Mouse (Mus musculus) embryonic facial prominence, embryonic 14.5 days (tissue): Measurements from ENCODE around the gene Bbc3. TPM values are rescaled to one million over a fixed set of nuclear protein-coding genes. Genes with fewer than 3 reads are reported as not detected.
A peak's percentile ranks its signal among the peaks of the same experiment; 100 is the strongest.

Experiments used
- ATAC-seq: fragments of 200-750 bp; cut with Nextera tagmentation; 2 replicates; pipeline ENCODE4 v1.8.0; 2017; ENCODE audit warnings: low read depth, moderate number of reproducible peaks, moderate TSS enrichment
- DNase-seq: peaks from one replicate; pipeline ENCODE4 v3.0.0-alpha.2; 2015; ENCODE audit warnings: low spot score
- H3K27ac ChIP-seq: fragments of 300-500 bp; sonication (generic); replicated peaks from 2 replicates; pipeline ENCODE4 v1.5.1; 2014; ENCODE audit warnings: low read depth, mild to moderate bottlenecking, low read length, moderate library complexity
- H3K27me3 ChIP-seq: fragments of 300-500 bp; sonication (generic); replicated peaks from 2 replicates; pipeline ENCODE4 v1.6.1; 2014; ENCODE audit warnings: low read length; ENCODE audit not compliant: control insufficient read depth, insufficient read depth
- H3K36me3 ChIP-seq: fragments of 300-500 bp; sonication (generic); 2 replicates; pipeline ENCODE4 v1.6.1; 2014; ENCODE audit warnings: low read length, mixed read lengths; ENCODE audit not compliant: control insufficient read depth, insufficient read depth
- H3K4me1 ChIP-seq: fragments of 300-500 bp; sonication (generic); 2 replicates; pipeline ENCODE4 v1.6.1; 2014; ENCODE audit warnings: antibody characterized with exemption, low read length; ENCODE audit not compliant: control insufficient read depth, insufficient read depth
- H3K4me2 ChIP-seq: fragments of 300-500 bp; sonication (generic); 2 replicates; pipeline ENCODE4 v1.6.1; 2014; ENCODE audit warnings: low read depth, mild to moderate bottlenecking, low read length, moderate library complexity, mixed read lengths
- H3K4me3 ChIP-seq: fragments of 300-500 bp; sonication (generic); 2 replicates; pipeline ENCODE4 v1.5.1; 2014; ENCODE audit warnings: low read depth, mild to moderate bottlenecking, low read length
- H3K9ac ChIP-seq: fragments of 300-500 bp; sonication (generic); 2 replicates; pipeline ENCODE4 v1.6.1; 2014; ENCODE audit warnings: low read depth, mild to moderate bottlenecking, low read length, moderate library complexity, mixed read lengths
- H3K9me3 ChIP-seq: fragments of 300-500 bp; sonication (generic); 2 replicates; pipeline ENCODE4 v1.6.1; 2016; ENCODE audit warnings: low read length; ENCODE audit not compliant: control insufficient read depth
- WGBS: fragments of 180-500 bp; shearing (Covaris S2); extraction: QIAGEN DNeasy Blood & Tissue Kit; methylation state at CpG from one replicate; pipeline ENCODE4 v1.1.7; 2014; 5-methylcytosine and 5-hydroxymethylcytosine counted together
- polyA plus RNA-seq: library from polyadenylated mRNA; unstranded; fragments of >200 nt; fragmentation: Nextera tagmentation; extraction: Ambion mirVana; gene quantifications from 2 replicates; pipeline ENCODE4 v1.2.1, GENCODE M21; 2014

The Bbc3 gene
- polyA plus RNA-seq, 1 experiment from 2014 or later, result 4.6 TPM

GRCm38 (mm10) chr7:16272681-16273080 is 35.5 kb upstream of the Bbc3 start:
- H3K4me2 ChIP-seq, result peak overlapping the region; percentile 77
- peak overlapping the region; percentile 85 for H3K9ac ChIP-seq
- 2% methylated on average over 17 of the region's 46 CpGs for WGBS
- peak overlapping the region; percentile 92 for H3K27ac ChIP-seq
- DNase-seq, result peak; percentile 79
- peak; percentile 81 for ATAC-seq
- peaks cover 9% of the 10 kb centered on the region; the same call in 1 of the 2 replicates for H3K4me1 ChIP-seq
- no peaks in the 10 kb centered on the region for H3K27me3 ChIP-seq
- peak overlapping the region; percentile 78 for H3K4me3 ChIP-seq
- no peaks in the 10 kb centered on the region for H3K9me3 ChIP-seq
- H3K36me3 ChIP-seq, result peaks cover 26% of the 10 kb centered on the region

GRCm38 (mm10) chr7:16273081-16273765 is 35.0 kb upstream of the Bbc3 start, which contains the start of gene Inafm1:
Inafm1 (minus strand) TSS chr7:16273617.
- peaks cover 9% of the 10 kb centered on the region; the same call in 1 of the 2 replicates for H3K4me1 ChIP-seq
- peak within 1 kb of the TSS; percentile 78 for H3K4me3 ChIP-seq
- no peaks in the 10 kb centered on the region for H3K27me3 ChIP-seq
- DNase-seq, result peak; percentile 99
- peak within 1 kb of the TSS; percentile 85 for H3K9ac ChIP-seq
- H3K36me3 ChIP-seq, result peaks cover 32% of the 10 kb centered on the region
- peak within 1 kb of the TSS; percentile 77 for H3K4me2 ChIP-seq
- WGBS, result under 1% methylated on average over 28 of the region's 49 CpGs
- H3K9me3 ChIP-seq, result no peaks in the 10 kb centered on the region
- peak; percentile 86 for ATAC-seq
- peak within 1 kb of the TSS; percentile 92 for H3K27ac ChIP-seq

- WGBS, result 0% methylated on average over 13 of the region's 18 CpGs
- Histone ChIP-seq H3K9ac (peak overlapping the region; percentile 85), H3K4me3 (peak overlapping the region; percentile 78), H3K9me3 (no peaks in the 10 kb centered on the region), H3K4me1 (peaks cover 9% of the 10 kb centered on the region; the same call in 1 of the 2 replicates), H3K27ac (peak overlapping the region; percentile 92), H3K27me3 (no peaks in the 10 kb centered on the region), H3K36me3 (peaks cover 37% of the 10 kb centered on the region), H3K4me2 (peak overlapping the region; percentile 77)
- ATAC-seq, result peak; percentile 82
- peak; percentile 92 for DNase-seq
These were observed 34.4 kb upstream of the Bbc3 start for GRCm38 (mm10) chr7:16273766-16274140.

GRCm38 (mm10) chr7:16274922-16275890 is 33.0 kb upstream of the Bbc3 start:
- Histone ChIP-seq H3K4me3 (no peak overlapping the region), H3K4me2 (no peak overlapping the region), H3K9me3 (no peaks in the 10 kb centered on the region), H3K9ac (no peak overlapping the region), H3K27me3 (no peaks in the 10 kb centered on the region), H3K27ac (no peak overlapping the region), H3K36me3 (peaks cover 49% of the 10 kb centered on the region), H3K4me1 (peaks cover 9% of the 10 kb centered on the region; the same call in 1 of the 2 replicates)
- ATAC-seq (no peak), DNase-seq (no peak)
- WGBS, result 87% methylated on average over 10 of the region's 10 CpGs

GRCm38 (mm10) chr7:16280721-16281120 is 27.5 kb upstream of the Bbc3 start:
- no peaks in the 10 kb centered on the region for H3K27me3 ChIP-seq
- H3K4me3 ChIP-seq, result no peak overlapping the region
- H3K9ac ChIP-seq, result no peak overlapping the region
- peaks cover 82% of the 10 kb centered on the region for H3K36me3 ChIP-seq
- H3K4me1 ChIP-seq, result no peaks in the 10 kb centered on the region
- whole genome bisulfite sequencing, result 85% methylated on average over 11 of the region's 11 CpGs
- no peak overlapping the region for H3K4me2 ChIP-seq
- ATAC-seq, result no peak
- no peak for DNase-seq
- no peak overlapping the region for H3K27ac ChIP-seq
- no peaks in the 10 kb centered on the region for H3K9me3 ChIP-seq

- Histone ChIP-seq H3K4me1 (no peaks in the 10 kb centered on the region), H3K27ac (no peak overlapping the region), H3K4me2 (no peak overlapping the region), H3K9me3 (no peaks in the 10 kb centered on the region), H3K36me3 (peaks cover 66% of the 10 kb centered on the region), H3K4me3 (no peak overlapping the region), H3K27me3 (no peaks in the 10 kb centered on the region), H3K9ac (no peak overlapping the region)
- ATAC-seq (no peak), DNase-seq (no peak)
- WGBS, result 92% methylated on average over 6 of the region's 13 CpGs
These were observed 25.9 kb upstream of the Bbc3 start for GRCm38 (mm10) chr7:16282334-16282733.

GRCm38 (mm10) chr7:16284001-16284400 is 24.2 kb upstream of the Bbc3 start:
- no peak for DNase-seq
- ATAC-seq, result no peak
- Histone ChIP-seq H3K9me3 (no peaks in the 10 kb centered on the region), H3K4me2 (no peak overlapping the region), H3K4me1 (no peaks in the 10 kb centered on the region), H3K36me3 (peaks cover 50% of the 10 kb centered on the region), H3K4me3 (no peak overlapping the region), H3K27me3 (no peaks in the 10 kb centered on the region), H3K27ac (no peak overlapping the region), H3K9ac (no peak overlapping the region)
- 88% methylated on average over 8 of the region's 8 CpGs for WGBS

GRCm38 (mm10) chr7:16284904-16285303 is 23.3 kb upstream of the Bbc3 start:
- H3K4me2 ChIP-seq, result peak overlapping the region; percentile 73
- H3K4me3 ChIP-seq, result peak overlapping the region; percentile 62
- DNase-seq, result no peak
- 78% methylated on average over 9 of the region's 9 CpGs for WGBS
- no peaks in the 10 kb centered on the region for H3K9me3 ChIP-seq
- peak overlapping the region; percentile 26; the same call in 1 of the 2 replicates for H3K9ac ChIP-seq
- no peaks in the 10 kb centered on the region for H3K27me3 ChIP-seq
- peak overlapping the region; percentile 98 for H3K27ac ChIP-seq
- no peaks in the 10 kb centered on the region for H3K4me1 ChIP-seq
- no peak for ATAC-seq
- H3K36me3 ChIP-seq, result peaks cover 43% of the 10 kb centered on the region
